Mouse (Mus musculus): ENCODE data around the gene Ctnna3. TPM values are rescaled to one million over a fixed set of nuclear protein-coding genes. Genes with fewer than 3 reads are reported as not detected.
A peak's percentile ranks its signal among the peaks of the same experiment; 100 is the strongest.

Gene Ctnna3
- polyA plus RNA-seq, 1 experiment from 2014 or later, result 18.5 TPM

GRCm38 (mm10) chr10:64020347-64020746, 590.4 kb downstream of the Ctnna3 start:
- Histone ChIP-seq H3K36me3 (no peaks in the 10 kb centered on the region), H3K9ac (no peak overlapping the region), H3K27ac (replicated peaks) (peak overlapping the region; percentile 61), H3K27me3 (replicated peaks) (no peaks in the 10 kb centered on the region), H3K4me1 (peaks cover 18% of the 10 kb centered on the region), H3K9me3 (no peaks in the 10 kb centered on the region), H3K4me2 (no peak overlapping the region), H3K4me3 (no peak overlapping the region)
- ATAC-seq (ENCODE audit: extremely low read depth, insufficient number of reproducible peaks, low FRiP score, low TSS enrichment), result no peak
- WGBS, result 43% methylated on average over 1 of the region's 1 CpGs

- H3K36me3 ChIP-seq, result no peaks in the 10 kb centered on the region
- no peak overlapping the region for H3K4me3 ChIP-seq
- peaks cover 18% of the 10 kb centered on the region for H3K4me1 ChIP-seq
- WGBS, result 73% methylated on average over 6 of the region's 6 CpGs
- no peak overlapping the region for H3K4me2 ChIP-seq
- H3K9me3 ChIP-seq, result no peaks in the 10 kb centered on the region
- no peak overlapping the region for H3K9ac ChIP-seq
- no peaks in the 10 kb centered on the region for H3K27me3 ChIP-seq (replicated peaks)
- ATAC-seq (ENCODE audit: extremely low read depth, insufficient number of reproducible peaks, low FRiP score, low TSS enrichment), result no peak
- no peak overlapping the region for H3K27ac ChIP-seq (replicated peaks)
Observed at GRCm38 (mm10) chr10:64023340-64023739, 593.4 kb downstream of the Ctnna3 start.

GRCm38 (mm10) chr10:64030901-64031300, 601.0 kb downstream of the Ctnna3 start:
- Histone ChIP-seq H3K4me3 (no peak overlapping the region), H3K27ac (replicated peaks) (no peak overlapping the region), H3K4me1 (no peaks in the 10 kb centered on the region), H3K9ac (no peak overlapping the region), H3K27me3 (replicated peaks) (no peaks in the 10 kb centered on the region), H3K9me3 (no peaks in the 10 kb centered on the region), H3K4me2 (no peak overlapping the region), H3K36me3 (no peaks in the 10 kb centered on the region)
- ATAC-seq (ENCODE audit: extremely low read depth, insufficient number of reproducible peaks, low FRiP score, low TSS enrichment), result no peak

- Histone ChIP-seq H3K4me1 (peaks cover 20% of the 10 kb centered on the region), H3K27me3 (replicated peaks) (no peaks in the 10 kb centered on the region), H3K9me3 (no peaks in the 10 kb centered on the region), H3K36me3 (no peaks in the 10 kb centered on the region), H3K4me2 (peak overlapping the region; percentile 37), H3K4me3 (no peak overlapping the region), H3K27ac (replicated peaks) (peak overlapping the region; percentile 10; the same call in 1 of the 2 replicates), H3K9ac (peak overlapping the region; percentile 2; the same call in 1 of the 2 replicates)
- 66% methylated on average over 17 of the region's 17 CpGs for WGBS
- ATAC-seq (ENCODE audit: extremely low read depth, insufficient number of reproducible peaks, low FRiP score, low TSS enrichment), result no peak; the same call in none of the 2 replicates
Observed at GRCm38 (mm10) chr10:64039760-64040535, 610.0 kb downstream of the Ctnna3 start.

- 68% methylated on average over 7 of the region's 7 CpGs for WGBS
- peaks cover 20% of the 10 kb centered on the region for H3K4me1 ChIP-seq
- no peaks in the 10 kb centered on the region for H3K9me3 ChIP-seq
- no peak overlapping the region for H3K27ac ChIP-seq (replicated peaks)
- no peak overlapping the region for H3K9ac ChIP-seq
- H3K4me3 ChIP-seq, result no peak overlapping the region
- H3K27me3 ChIP-seq (replicated peaks), result no peaks in the 10 kb centered on the region
- no peak overlapping the region for H3K4me2 ChIP-seq
- no peak for ATAC-seq (ENCODE audit: extremely low read depth, insufficient number of reproducible peaks, low FRiP score, low TSS enrichment)
- no peaks in the 10 kb centered on the region for H3K36me3 ChIP-seq
Observed at GRCm38 (mm10) chr10:64041218-64041617, 611.3 kb downstream of the Ctnna3 start.

GRCm38 (mm10) chr10:64041892-64042291, 612.0 kb downstream of the Ctnna3 start:
- H3K27ac ChIP-seq (replicated peaks), result no peak overlapping the region
- H3K9me3 ChIP-seq, result no peaks in the 10 kb centered on the region
- H3K4me2 ChIP-seq, result no peak overlapping the region
- 80% methylated on average over 11 of the region's 11 CpGs for WGBS
- no peaks in the 10 kb centered on the region for H3K27me3 ChIP-seq (replicated peaks)
- ATAC-seq (ENCODE audit: extremely low read depth, insufficient number of reproducible peaks, low FRiP score, low TSS enrichment), result no peak
- peaks cover 20% of the 10 kb centered on the region for H3K4me1 ChIP-seq
- H3K36me3 ChIP-seq, result no peaks in the 10 kb centered on the region
- H3K9ac ChIP-seq, result no peak overlapping the region
- no peak overlapping the region for H3K4me3 ChIP-seq

- no peaks in the 10 kb centered on the region for H3K9me3 ChIP-seq
- H3K4me2 ChIP-seq, result no peak overlapping the region
- no peaks in the 10 kb centered on the region for H3K27me3 ChIP-seq (replicated peaks)
- H3K36me3 ChIP-seq, result no peaks in the 10 kb centered on the region
- 47% methylated on average over 6 of the region's 6 CpGs for WGBS
- peak overlapping the region; percentile 20; the same call in 1 of the 2 replicates for H3K27ac ChIP-seq (replicated peaks)
- peaks cover 29% of the 10 kb centered on the region for H3K4me1 ChIP-seq
- H3K4me3 ChIP-seq, result no peak overlapping the region
- no peak for ATAC-seq (ENCODE audit: extremely low read depth, insufficient number of reproducible peaks, low FRiP score, low TSS enrichment)
- H3K9ac ChIP-seq, result no peak overlapping the region
Observed at GRCm38 (mm10) chr10:64049151-64049550, 619.3 kb downstream of the Ctnna3 start.

GRCm38 (mm10) chr10:64049946-64050345, 620.0 kb downstream of the Ctnna3 start:
- Histone ChIP-seq H3K4me1 (peaks cover 29% of the 10 kb centered on the region), H3K27me3 (replicated peaks) (no peaks in the 10 kb centered on the region), H3K4me2 (no peak overlapping the region), H3K36me3 (no peaks in the 10 kb centered on the region), H3K9me3 (no peaks in the 10 kb centered on the region), H3K27ac (replicated peaks) (no peak overlapping the region), H3K4me3 (no peak overlapping the region), H3K9ac (no peak overlapping the region)
- 87% methylated on average over 6 of the region's 6 CpGs for WGBS
- no peak for ATAC-seq (ENCODE audit: extremely low read depth, insufficient number of reproducible peaks, low FRiP score, low TSS enrichment)

GRCm38 (mm10) chr10:64063704-64064103, 633.8 kb downstream of the Ctnna3 start:
- Histone ChIP-seq H3K4me1 (peaks cover 11% of the 10 kb centered on the region), H3K27me3 (replicated peaks) (no peaks in the 10 kb centered on the region), H3K27ac (replicated peaks) (no peak overlapping the region), H3K9me3 (no peaks in the 10 kb centered on the region), H3K36me3 (no peaks in the 10 kb centered on the region), H3K4me3 (no peak overlapping the region), H3K4me2 (peak overlapping the region; percentile 30; the same call in 1 of the 2 replicates), H3K9ac (no peak overlapping the region)
- WGBS, result 57% methylated on average over 9 of the region's 9 CpGs
- ATAC-seq (ENCODE audit: extremely low read depth, insufficient number of reproducible peaks, low FRiP score, low TSS enrichment), result no peak

GRCm38 (mm10) chr10:64075944-64076343, 646.0 kb downstream of the Ctnna3 start:
- Histone ChIP-seq H3K4me3 (no peak overlapping the region), H3K27ac (replicated peaks) (no peak overlapping the region), H3K27me3 (replicated peaks) (no peaks in the 10 kb centered on the region), H3K4me2 (peak overlapping the region; percentile 39), H3K4me1 (peaks cover 19% of the 10 kb centered on the region), H3K36me3 (no peaks in the 10 kb centered on the region), H3K9me3 (no peaks in the 10 kb centered on the region), H3K9ac (no peak overlapping the region)
- ATAC-seq (ENCODE audit: extremely low read depth, insufficient number of reproducible peaks, low FRiP score, low TSS enrichment), result no peak
- WGBS, result 29% methylated on average over 5 of the region's 5 CpGs

GRCm38 (mm10) chr10:64076410-64077052, 646.6 kb downstream of the Ctnna3 start:
- no peaks in the 10 kb centered on the region for H3K27me3 ChIP-seq (replicated peaks)
- peaks cover 19% of the 10 kb centered on the region for H3K4me1 ChIP-seq
- no peak for ATAC-seq (ENCODE audit: extremely low read depth, insufficient number of reproducible peaks, low FRiP score, low TSS enrichment)
- WGBS, result 41% methylated on average over 10 of the region's 10 CpGs
- no peaks in the 10 kb centered on the region for H3K9me3 ChIP-seq
- no peak overlapping the region for H3K9ac ChIP-seq
- H3K4me3 ChIP-seq, result no peak overlapping the region
- no peak overlapping the region; the same call in 1 of the 2 replicates for H3K27ac ChIP-seq (replicated peaks)
- no peaks in the 10 kb centered on the region for H3K36me3 ChIP-seq
- H3K4me2 ChIP-seq, result peak overlapping the region; percentile 39

All from heart, embryonic 13.5 days (tissue).